Mouse (Mus musculus) cerebellum, postnatal 14 days (tissue): Measurements from ENCODE around the gene Epsti1.

ENCODE experiments used
- DNase-seq, 2 experiments: peaks; one replicate each; pipeline ENCODE4 v3.0.0; 2021; ENCODE audit warnings: mixed read lengths in 2 of 2

Gene Epsti1

GRCm38 (mm10) chr14:78015540-78016321 is 111.7 kb downstream of the Epsti1 start:
- no peak for DNase-seq

- DNase-seq = no peak
These were observed 112.4 kb downstream of the Epsti1 start for GRCm38 (mm10) chr14:78016398-78016797.

- no peak for DNase-seq
These were observed 115.9 kb downstream of the Epsti1 start for GRCm38 (mm10) chr14:78019935-78020334.

GRCm38 (mm10) chr14:78038876-78039275 is 134.8 kb downstream of the Epsti1 start:
- peak; percentile 40 to 64 for DNase-seq

GRCm38 (mm10) chr14:78040643-78041042 is 136.6 kb downstream of the Epsti1 start:
- no peak for DNase-seq

GRCm38 (mm10) chr14:78041886-78042526 is 138.0 kb downstream of the Epsti1 start:
- peak; percentile 18 to 26 for DNase-seq

- no peak for DNase-seq
These were observed 139.0 kb downstream of the Epsti1 start for GRCm38 (mm10) chr14:78043079-78043478.

- no peak for DNase-seq
These were observed 144.2 kb downstream of the Epsti1 start for GRCm38 (mm10) chr14:78048258-78048657.

- no peak for DNase-seq
These were observed 144.6 kb downstream of the Epsti1 start for GRCm38 (mm10) chr14:78048674-78049073.
